7 mouse cellular contexts compared by ENCODE assay signal in genomic region chr6:135323311-135323982, GRCm38 (mm10). TPM values are rescaled to one million over a fixed set of nuclear protein-coding genes. Genes with fewer than 3 reads are reported as not detected.
DNase-seq lines count a peak whose midpoint lies in the region; ATAC-seq and TF ChIP-seq lines count a peak whose summit lies in the region.

No protein-coding gene starts in this region.

- peaks cover 3% of the 10 kb centered on the region; the same call in 1 of the 2 replicates for H3K4me1 ChIP-seq in cerebellum, adult 2 months (ENCODE audit: control insufficient read depth, insufficient read depth, low read length)
- H3K4me1 ChIP-seq in intestine, postnatal 0 days (replicated peaks; ENCODE audit: control insufficient read depth, insufficient read depth, low read length): peaks cover 17% of the 10 kb centered on the region
- peaks cover 10% of the 10 kb centered on the region for H3K4me1 ChIP-seq in lung, adult 2 months (ENCODE audit: control insufficient read depth, insufficient read depth, low read length)
- H3K4me1 ChIP-seq in neural tube, embryonic 12.5 days: peaks cover 11% of the 10 kb centered on the region

- H3K4me3 ChIP-seq in cerebellum, adult 2 months (replicated peaks; ENCODE audit: insufficient read depth, low read depth, low read length): peak overlapping the region; percentile 20
- H3K4me3 ChIP-seq in intestine, postnatal 0 days (ENCODE audit: low read depth, low read length): no peak overlapping the region
- no peak overlapping the region for H3K4me3 ChIP-seq in lung, adult 2 months (replicated peaks; ENCODE audit: extremely low read depth, low read depth, low read length)
- H3K4me3 ChIP-seq in neural tube, embryonic 12.5 days: no peak overlapping the region

- no peaks in the 10 kb centered on the region for H3K27me3 ChIP-seq in cerebellum, adult 2 months (ENCODE audit: control insufficient read depth, insufficient read depth, low read length)
- H3K27me3 ChIP-seq in intestine, postnatal 0 days (replicated peaks; ENCODE audit: control insufficient read depth, insufficient read depth, low read length): no peaks in the 10 kb centered on the region
- no peaks in the 10 kb centered on the region for H3K27me3 ChIP-seq in neural tube, embryonic 12.5 days (replicated peaks)

- peak; percentile 78 for ATAC-seq in granulocyte monocyte progenitor cell, adult 5-6 weeks (replicated peaks; ENCODE audit: poor library complexity, severe bottlenecking)
- ATAC-seq in intestine, postnatal 0 days: peak; percentile 75
- 0 out of 2 replicates have a peak, but pooled peaks have one; percentile 21 for ATAC-seq in neural tube, embryonic 12.5 days (ENCODE audit: low FRiP score, low read depth)

- no peak for TF ChIP-seq POLR2A in cerebellum, adult 2 months (IDR thresholded peaks at IDR 0.05; ENCODE audit: borderline replicate concordance, insufficient read depth, low read length)
- TF ChIP-seq POLR2A in lung, adult 2 months (IDR thresholded peaks at IDR 0.05; ENCODE audit: borderline replicate concordance, extremely low read depth, low read depth, low read length): no peak

- no peak for TF ChIP-seq CTCF in cerebellum, adult 2 months (IDR thresholded peaks at IDR 0.05; ENCODE audit: borderline replicate concordance, insufficient read depth, low read depth, low read length)
- peak; percentile 38; the same call in 1 of the 2 replicates for TF ChIP-seq CTCF in intestine, postnatal 0 days (IDR thresholded peaks at IDR 0.05; ENCODE audit: low read depth)
- TF ChIP-seq CTCF in lung, adult 2 months (IDR thresholded peaks at IDR 0.05; ENCODE audit: insufficient read depth, low read length): no peak

- no peaks in the 10 kb centered on the region for H3K36me3 ChIP-seq in intestine, postnatal 0 days (ENCODE audit: control insufficient read depth, insufficient read depth)
- H3K36me3 ChIP-seq in neural tube, embryonic 12.5 days: no peaks in the 10 kb centered on the region

- H3K27ac ChIP-seq in cerebellum, adult 2 months (ENCODE audit: insufficient read depth, low read length): no peak overlapping the region
- H3K27ac ChIP-seq in intestine, postnatal 0 days (ENCODE audit: low read depth, low read length): peak overlapping the region; percentile 67
- H3K27ac ChIP-seq in neural tube, embryonic 12.5 days: no peak overlapping the region

- WGBS in cerebellum, adult 2 months: 7% methylated on average over 16 of the region's 16 CpGs
- 26% methylated on average over 16 of the region's 16 CpGs for WGBS in intestine, postnatal 0 days
- 9% methylated on average over 16 of the region's 16 CpGs for WGBS in lung, adult 2 months
- WGBS in neural tube, embryonic 12.5 days: 48% methylated on average over 16 of the region's 16 CpGs

- H3K9ac ChIP-seq in intestine, postnatal 0 days (ENCODE audit: low read depth, low read length): no peak overlapping the region
- H3K9ac ChIP-seq in neural tube, embryonic 12.5 days: no peak overlapping the region

- DNase-seq in R1 (ENCODE audit: low read depth, low spot score) (peak; percentile 50), adipocyte (ENCODE audit: low spot score) (no peak)
- DNase-seq in cerebellum, adult 2 months: peak; percentile 44 to 53
- DNase-seq in lung, adult 2 months: peak; percentile 81

- peak overlapping the region; percentile 47 for H3K4me2 ChIP-seq in intestine, postnatal 0 days (replicated peaks; ENCODE audit: low read depth)
- 0 out of 2 replicates have a peak overlapping the region, but pooled peaks have one; percentile 16 for H3K4me2 ChIP-seq in neural tube, embryonic 12.5 days (replicated peaks)

- H3K9me3 ChIP-seq in intestine, postnatal 0 days (ENCODE audit: control insufficient read depth): no peaks in the 10 kb centered on the region
- no peaks in the 10 kb centered on the region for H3K9me3 ChIP-seq in neural tube, embryonic 12.5 days

RNA-seq across cellular contexts. Expression of gene Pbp2, which starts 13.2 kb away (rescaled TPM):
- polyA plus RNA-seq in cerebellum, adult 2 months (2012; rRNA removed): not detected in 2 replicates
- not detected in 2 replicates for total RNA-seq in granulocyte monocyte progenitor cell, adult 5-6 weeks (2014; fragmentation: Nextera tagmentation)
- total RNA-seq in granulocyte monocyte progenitor cell, adult 5-6 weeks (2017): not detected in 2 replicates
- not detected in 2 replicates for polyA plus RNA-seq in intestine, postnatal 0 days (2015; fragmentation: Nextera tagmentation; extraction: Ambion mirVana)
- 0.15 TPM in 1 of 2 replicates, not detected in the other for polyA plus RNA-seq in lung, adult 2 months (2012; rRNA removed)
- 0.20 TPM in 1 of 2 replicates, not detected in the other for polyA plus RNA-seq in neural tube, embryonic 12.5 days (2016; fragmentation: Nextera tagmentation; extraction: Ambion mirVana)

RNA-seq across cellular contexts. Expression of gene Emp1, which starts 38.9 kb away (rescaled TPM):
- polyA plus RNA-seq in cerebellum, adult 2 months (2012; rRNA removed): 1.5 and 1.8 TPM in 2 replicates
- total RNA-seq in granulocyte monocyte progenitor cell, adult 5-6 weeks (2014; fragmentation: Nextera tagmentation): not detected in 2 replicates
- total RNA-seq in granulocyte monocyte progenitor cell, adult 5-6 weeks (2017): not detected in 2 replicates
- polyA plus RNA-seq in intestine, postnatal 0 days (2015; fragmentation: Nextera tagmentation; extraction: Ambion mirVana): 42.5 and 42.8 TPM in 2 replicates
- polyA plus RNA-seq in lung, adult 2 months (2012; rRNA removed): 105 and 215 TPM in 2 replicates
- 12.3 and 12.7 TPM in 2 replicates for polyA plus RNA-seq in neural tube, embryonic 12.5 days (2016; fragmentation: Nextera tagmentation; extraction: Ambion mirVana)

Comparison
In these comparisons a context has a peak if more than half of its experiments do, and no peak if none do; other contexts are left out.
1. ATAC-seq: peak in every context shown above with its lines; median percentile 78 in granulocyte monocyte progenitor cell, adult 5-6 weeks; 75 in intestine, postnatal 0 days; 21 in neural tube, embryonic 12.5 days.